Mouse (Mus musculus): ENCODE results near the gene Myoz2. TPM values are rescaled to one million over a fixed set of nuclear protein-coding genes. Genes with fewer than 3 reads are reported as not detected.

The Myoz2 gene
- polyA plus RNA-seq, 1 experiment from 2014 or later, result 2.8 TPM

GRCm38 (mm10) chr3:123007386-123007785 lies 27.4 kb downstream of the Myoz2 start:
- WGBS (ENCODE audit: insufficient replicate concordance), result 69% methylated on average over 10 of the region's 10 CpGs
- H3K4me1 ChIP-seq (replicated peaks), result no peaks in the 10 kb centered on the region
- no peak overlapping the region for H3K27ac ChIP-seq (replicated peaks)
- no peak overlapping the region for H3K9ac ChIP-seq
- no peaks in the 10 kb centered on the region for H3K27me3 ChIP-seq
- no peak overlapping the region for H3K4me2 ChIP-seq
- ATAC-seq (ENCODE audit: insufficient read depth), result no peak
- no peaks in the 10 kb centered on the region for H3K9me3 ChIP-seq (replicated peaks)
- H3K4me3 ChIP-seq (replicated peaks), result no peak overlapping the region
- H3K36me3 ChIP-seq (replicated peaks), result no peaks in the 10 kb centered on the region

GRCm38 (mm10) chr3:123001053-123001452 lies 33.8 kb downstream of the Myoz2 start:
- Histone ChIP-seq H3K4me3 (replicated peaks) (no peak overlapping the region), H3K4me2 (no peak overlapping the region), H3K27ac (replicated peaks) (no peak overlapping the region), H3K27me3 (no peaks in the 10 kb centered on the region), H3K9ac (no peak overlapping the region), H3K36me3 (replicated peaks) (no peaks in the 10 kb centered on the region), H3K4me1 (replicated peaks) (no peaks in the 10 kb centered on the region), H3K9me3 (replicated peaks) (no peaks in the 10 kb centered on the region)
- 55% methylated on average over 3 of the region's 3 CpGs for WGBS (ENCODE audit: insufficient replicate concordance)
- ATAC-seq (ENCODE audit: insufficient read depth), result no peak

GRCm38 (mm10) chr3:122998511-122998910 lies 36.3 kb downstream of the Myoz2 start:
- no peak overlapping the region for H3K4me3 ChIP-seq (replicated peaks)
- H3K27ac ChIP-seq (replicated peaks), result no peak overlapping the region
- no peaks in the 10 kb centered on the region for H3K9me3 ChIP-seq (replicated peaks)
- no peaks in the 10 kb centered on the region for H3K36me3 ChIP-seq (replicated peaks)
- no peaks in the 10 kb centered on the region for H3K27me3 ChIP-seq
- ATAC-seq (ENCODE audit: insufficient read depth), result no peak
- H3K4me1 ChIP-seq (replicated peaks), result no peaks in the 10 kb centered on the region
- no peak overlapping the region for H3K9ac ChIP-seq
- no peak overlapping the region for H3K4me2 ChIP-seq
- WGBS (ENCODE audit: insufficient replicate concordance), result 65% methylated on average over 8 of the region's 8 CpGs

DNA sequence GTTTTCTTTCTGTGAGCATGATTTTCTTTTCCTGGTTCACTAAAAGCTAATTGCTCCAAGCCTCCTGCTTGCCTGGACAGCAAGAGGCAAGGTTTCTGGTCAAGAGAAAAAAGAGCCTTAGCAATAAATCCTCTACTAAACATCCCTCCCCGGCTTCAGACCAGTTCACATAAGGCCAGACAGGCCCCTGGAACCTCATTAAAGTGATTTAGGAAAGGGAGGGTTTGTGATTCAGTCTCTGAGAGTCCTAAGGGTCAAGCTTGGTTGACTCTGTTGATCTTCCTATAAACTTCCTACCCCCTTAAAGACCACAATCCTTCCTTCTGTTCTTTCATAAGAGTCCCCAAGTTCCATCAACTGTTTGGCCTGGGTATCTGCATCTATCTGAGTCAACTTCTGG lies 37.8 kb downstream of the Myoz2 start:
- Histone ChIP-seq H3K9me3 (replicated peaks) (no peaks in the 10 kb centered on the region), H3K27ac (replicated peaks) (no peak overlapping the region), H3K4me2 (no peak overlapping the region), H3K36me3 (replicated peaks) (no peaks in the 10 kb centered on the region), H3K4me3 (replicated peaks) (no peak overlapping the region), H3K4me1 (replicated peaks) (no peaks in the 10 kb centered on the region), H3K9ac (no peak overlapping the region), H3K27me3 (no peaks in the 10 kb centered on the region)
- 33% methylated on average over 1 of the region's 1 CpGs for WGBS (ENCODE audit: insufficient replicate concordance)
- no peak for ATAC-seq (ENCODE audit: insufficient read depth)

- Histone ChIP-seq H3K4me3 (replicated peaks) (no peak overlapping the region), H3K27ac (replicated peaks) (no peak overlapping the region), H3K9me3 (replicated peaks) (no peaks in the 10 kb centered on the region), H3K4me2 (no peak overlapping the region), H3K27me3 (peaks cover 3% of the 10 kb centered on the region; the same call in 1 of the 2 replicates), H3K9ac (no peak overlapping the region), H3K36me3 (replicated peaks) (no peaks in the 10 kb centered on the region), H3K4me1 (replicated peaks) (peaks cover 29% of the 10 kb centered on the region)
- no peak for ATAC-seq (ENCODE audit: insufficient read depth)
- WGBS (ENCODE audit: insufficient replicate concordance), result 73% methylated on average over 11 of the region's 11 CpGs
Measured at GRCm38 (mm10) chr3:122986906-122987305, 47.9 kb downstream of the Myoz2 start.

DNA sequence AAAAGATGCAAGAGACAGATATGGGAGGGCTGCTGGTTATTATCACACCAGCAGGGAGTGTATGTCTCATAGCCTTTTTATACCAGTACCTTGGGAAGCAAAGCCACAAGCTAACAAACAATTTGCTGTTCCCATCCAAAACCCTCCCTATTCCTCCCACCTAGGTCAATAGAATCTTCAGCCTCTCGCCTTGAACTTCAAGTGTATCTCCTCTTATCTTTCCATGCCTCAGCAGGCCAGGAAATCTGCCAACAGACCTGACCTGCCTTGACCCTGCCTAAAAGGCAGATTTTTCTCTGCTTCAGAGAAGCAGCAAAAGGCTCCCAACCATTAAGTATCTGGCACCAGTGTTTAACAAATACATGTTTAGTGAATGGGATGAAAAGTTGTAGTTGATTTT lies 48.4 kb downstream of the Myoz2 start:
- H3K27me3 ChIP-seq, result peaks cover 3% of the 10 kb centered on the region; the same call in 1 of the 2 replicates
- H3K27ac ChIP-seq (replicated peaks), result no peak overlapping the region
- H3K4me1 ChIP-seq (replicated peaks), result peaks cover 29% of the 10 kb centered on the region
- H3K4me3 ChIP-seq (replicated peaks), result no peak overlapping the region
- ATAC-seq (ENCODE audit: insufficient read depth), result no peak
- H3K9ac ChIP-seq, result no peak overlapping the region
- WGBS (ENCODE audit: insufficient replicate concordance), result 9% methylated on average over 1 of the region's 1 CpGs
- H3K4me2 ChIP-seq, result no peak overlapping the region
- no peaks in the 10 kb centered on the region for H3K9me3 ChIP-seq (replicated peaks)
- no peaks in the 10 kb centered on the region for H3K36me3 ChIP-seq (replicated peaks)

GRCm38 (mm10) chr3:122985183-122985944 lies 49.5 kb downstream of the Myoz2 start:
- peak overlapping the region; percentile 73; the same call in 1 of the 2 replicates for H3K9ac ChIP-seq
- H3K27ac ChIP-seq (replicated peaks), result no peak overlapping the region
- WGBS (ENCODE audit: insufficient replicate concordance), result 32% methylated on average over 13 of the region's 13 CpGs
- no peak for ATAC-seq (ENCODE audit: insufficient read depth)
- H3K4me2 ChIP-seq, result peak overlapping the region; percentile 98
- no peaks in the 10 kb centered on the region for H3K9me3 ChIP-seq (replicated peaks)
- H3K4me3 ChIP-seq (replicated peaks), result peak overlapping the region; percentile 79
- no peaks in the 10 kb centered on the region for H3K36me3 ChIP-seq (replicated peaks)
- peaks cover 29% of the 10 kb centered on the region for H3K4me1 ChIP-seq (replicated peaks)
- H3K27me3 ChIP-seq, result peaks cover 3% of the 10 kb centered on the region; the same call in 1 of the 2 replicates

- peak; percentile 99 for ATAC-seq (ENCODE audit: insufficient read depth)
- H3K36me3 ChIP-seq (replicated peaks), result no peaks in the 10 kb centered on the region
- H3K4me1 ChIP-seq (replicated peaks), result peaks cover 29% of the 10 kb centered on the region
- WGBS (ENCODE audit: insufficient replicate concordance), result 1% methylated on average over 93 of the region's 94 CpGs
- H3K9ac ChIP-seq, result peak within 1 kb of the TSS; percentile 73
- peak within 1 kb of the TSS; percentile 91 for H3K27ac ChIP-seq (replicated peaks)
- H3K4me2 ChIP-seq, result peak within 1 kb of the TSS; percentile 98
- H3K4me3 ChIP-seq (replicated peaks), result peak within 1 kb of the TSS; percentile 79
- H3K9me3 ChIP-seq (replicated peaks), result no peaks in the 10 kb centered on the region
- peaks cover 3% of the 10 kb centered on the region; the same call in 1 of the 2 replicates for H3K27me3 ChIP-seq
Measured at GRCm38 (mm10) chr3:122984249-122985182, 50.3 kb downstream of the Myoz2 start, which contains the start of gene Usp53. Usp53 (minus strand) TSS chr3:122984510.

- peak; percentile 69 for ATAC-seq (ENCODE audit: insufficient read depth)
- H3K9me3 ChIP-seq (replicated peaks), result no peaks in the 10 kb centered on the region
- H3K27me3 ChIP-seq, result peaks cover 3% of the 10 kb centered on the region; the same call in 1 of the 2 replicates
- H3K4me1 ChIP-seq (replicated peaks), result peaks cover 29% of the 10 kb centered on the region
- peak overlapping the region; percentile 98 for H3K4me2 ChIP-seq
- H3K4me3 ChIP-seq (replicated peaks), result peak overlapping the region; percentile 79
- 0% methylated on average over 30 of the region's 30 CpGs for WGBS (ENCODE audit: insufficient replicate concordance)
- H3K9ac ChIP-seq, result peak overlapping the region; percentile 73
- no peaks in the 10 kb centered on the region for H3K36me3 ChIP-seq (replicated peaks)
- peak overlapping the region; percentile 91 for H3K27ac ChIP-seq (replicated peaks)
Measured at GRCm38 (mm10) chr3:122983849-122984248, 51.0 kb downstream of the Myoz2 start.

DNA sequence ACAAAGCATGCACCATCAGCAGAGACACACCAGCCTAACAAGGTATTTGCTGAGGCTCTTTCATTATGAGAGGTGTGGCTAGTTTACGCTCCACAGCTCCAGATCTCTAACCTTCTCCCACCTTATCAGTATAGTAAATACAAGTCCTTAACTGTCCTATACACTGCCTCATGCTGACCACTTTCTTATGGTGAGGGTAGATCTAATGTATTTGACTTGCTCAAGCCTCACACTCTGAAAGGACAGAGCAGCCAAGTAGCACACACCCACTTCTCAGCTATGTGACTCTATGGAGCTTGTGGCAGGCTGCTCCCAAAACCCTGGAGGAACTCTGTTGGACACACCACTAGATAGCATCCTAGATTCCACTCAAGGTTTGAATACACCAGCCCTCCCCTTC lies 58.9 kb downstream of the Myoz2 start:
- no peak overlapping the region for H3K4me2 ChIP-seq
- 0 out of 2 replicates have a peak, but pooled peaks have one; percentile 44 for ATAC-seq (ENCODE audit: insufficient read depth)
- 30% methylated on average over 1 of the region's 1 CpGs for WGBS (ENCODE audit: insufficient replicate concordance)
- no peaks in the 10 kb centered on the region for H3K27me3 ChIP-seq
- no peak overlapping the region for H3K27ac ChIP-seq (replicated peaks)
- H3K4me3 ChIP-seq (replicated peaks), result no peak overlapping the region
- peaks cover 8% of the 10 kb centered on the region; the same call in 1 of the 2 replicates for H3K4me1 ChIP-seq (replicated peaks)
- H3K9me3 ChIP-seq (replicated peaks), result no peaks in the 10 kb centered on the region
- no peaks in the 10 kb centered on the region for H3K36me3 ChIP-seq (replicated peaks)
- H3K9ac ChIP-seq, result no peak overlapping the region

DNA sequence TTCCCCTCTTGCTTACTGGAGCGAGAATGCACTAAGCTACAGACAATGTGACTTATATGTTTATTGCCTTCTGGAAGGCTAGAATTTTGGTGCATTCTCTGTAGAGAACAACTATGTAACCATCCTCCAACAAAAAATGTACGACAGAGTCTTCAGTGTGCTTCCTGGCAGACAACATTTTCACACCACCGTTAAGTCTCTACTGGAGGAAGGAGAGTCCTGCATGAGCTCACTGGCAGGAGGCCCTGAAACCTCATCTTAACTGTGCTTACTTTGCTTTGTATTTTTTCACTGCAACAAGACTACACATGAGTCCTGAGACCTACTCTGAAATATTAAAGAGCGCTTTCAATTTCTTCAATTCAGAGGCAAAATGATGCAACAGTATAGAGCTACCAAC lies 59.5 kb downstream of the Myoz2 start:
- Histone ChIP-seq H3K4me2 (no peak overlapping the region), H3K27ac (replicated peaks) (no peak overlapping the region), H3K27me3 (no peaks in the 10 kb centered on the region), H3K9ac (no peak overlapping the region), H3K4me3 (replicated peaks) (no peak overlapping the region), H3K4me1 (replicated peaks) (peaks cover 8% of the 10 kb centered on the region; the same call in 1 of the 2 replicates), H3K9me3 (replicated peaks) (no peaks in the 10 kb centered on the region), H3K36me3 (replicated peaks) (no peaks in the 10 kb centered on the region)
- ATAC-seq (ENCODE audit: insufficient read depth), result no peak
- WGBS (ENCODE audit: insufficient replicate concordance), result 66% methylated on average over 4 of the region's 4 CpGs

All from liver, embryonic 15.5 days (tissue).